11 mouse cellular contexts compared by ENCODE assay signal in genomic region chr13:28600792-28601191, GRCm38 (mm10).
DNase-seq lines count a peak whose midpoint lies in the region; ATAC-seq and TF ChIP-seq lines count a peak whose summit lies in the region.
"Had no signal": no experiment of that assay in that cellular context is flagged by ENCODE, and none has a peak within 500 bp of the region (broad histone marks: within the 10 kb centered on the region; RNA-seq: fewer than 3 reads in every experiment).

No protein-coding gene starts in this region.

- no peak for TF ChIP-seq POLR2A in spleen, adult 2 months (IDR thresholded peaks at IDR 0.05; ENCODE audit: low read depth, low read length)

- no peaks in the 10 kb centered on the region for H3K27me3 ChIP-seq in heart, embryonic 12.5 days (replicated peaks)
- H3K27me3 ChIP-seq in liver, postnatal 0 days (ENCODE audit: insufficient read depth, low read length) = no peaks in the 10 kb centered on the region
- H3K27me3 ChIP-seq in spleen, adult 2 months (ENCODE audit: control insufficient read depth, insufficient read depth, low read length) = no peaks in the 10 kb centered on the region
- H3K27me3 ChIP-seq in midbrain, embryonic 14.5 days (ENCODE audit: control insufficient read depth, insufficient read depth, low read length) = no peaks in the 10 kb centered on the region
- H3K27me3 ChIP-seq: limb, embryonic 13.5 days had no signal

- H3K4me1 ChIP-seq in heart, embryonic 12.5 days (replicated peaks) = peaks cover 10% of the 10 kb centered on the region; the same call in 1 of the 2 replicates
- no peaks in the 10 kb centered on the region; the same call in 1 of the 2 replicates for H3K4me1 ChIP-seq in liver, postnatal 0 days (ENCODE audit: insufficient read depth)
- peaks cover 9% of the 10 kb centered on the region; the same call in 1 of the 2 replicates for H3K4me1 ChIP-seq in spleen, adult 2 months (ENCODE audit: control insufficient read depth, insufficient read depth, insufficient read length)
- no peaks in the 10 kb centered on the region for H3K4me1 ChIP-seq in midbrain, embryonic 14.5 days (ENCODE audit: control insufficient read depth, insufficient read depth, low read length)

- intact Hi-C loops in heart, postnatal 10 days (cut with DNase I) = no loop called here

- 53% methylated on average over 5 of the region's 5 CpGs for WGBS in heart, embryonic 12.5 days
- WGBS in liver, postnatal 0 days (ENCODE audit: insufficient replicate concordance) = 22% methylated on average over 5 of the region's 5 CpGs
- 1% methylated on average over 5 of the region's 5 CpGs for WGBS in spleen, adult 2 months
- WGBS in midbrain, embryonic 14.5 days = 89% methylated on average over 5 of the region's 5 CpGs

- no peak for DNase-seq in heart, postnatal 10 days
- peak; percentile 19 for DNase-seq in liver, postnatal 0 days
- peak; percentile 24 to 33 for DNase-seq in spleen, adult 2 months (ENCODE audit: low read depth in 1 of 2, low spot score in 2 of 2)
- DNase-seq in midbrain, embryonic 14.5 days = no peak
- no peak for DNase-seq in right cerebral cortex, postnatal 25 days
- DNase-seq: cerebellum, adult 11 months had no signal

- no peak for TF ChIP-seq CTCF in liver, postnatal 0 days (IDR thresholded peaks at IDR 0.05; ENCODE audit: low read depth)
- TF ChIP-seq CTCF in spleen, adult 2 months (IDR thresholded peaks at IDR 0.05; ENCODE audit: extremely low read depth, insufficient read depth, insufficient read length, insufficient replicate concordance) = no peak

- no peaks in the 10 kb centered on the region for H3K9me3 ChIP-seq in heart, embryonic 12.5 days (replicated peaks)
- H3K9me3 ChIP-seq in liver, postnatal 0 days (ENCODE audit: low read length) = no peaks in the 10 kb centered on the region
- H3K9me3 ChIP-seq in midbrain, embryonic 14.5 days (ENCODE audit: control insufficient read depth, low read length) = no peaks in the 10 kb centered on the region
- H3K9me3 ChIP-seq: G1E; limb, embryonic 13.5 days had no signal

- H3K4me2 ChIP-seq in heart, embryonic 12.5 days = no peak overlapping the region
- H3K4me2 ChIP-seq in liver, postnatal 0 days (ENCODE audit: low read depth, low read length) = peak overlapping the region; percentile 27
- no peak overlapping the region for H3K4me2 ChIP-seq in midbrain, embryonic 14.5 days (ENCODE audit: low read length)
- H3K4me2 ChIP-seq: limb, embryonic 13.5 days had no signal

- H3K36me3 ChIP-seq in heart, embryonic 12.5 days = no peaks in the 10 kb centered on the region
- no peaks in the 10 kb centered on the region for H3K36me3 ChIP-seq in liver, postnatal 0 days (replicated peaks; ENCODE audit: insufficient read depth, low read length)
- H3K36me3 ChIP-seq in spleen, adult 2 months (ENCODE audit: control insufficient read depth, insufficient read depth, low read length) = no peaks in the 10 kb centered on the region
- H3K36me3 ChIP-seq in midbrain, embryonic 14.5 days (ENCODE audit: control insufficient read depth, insufficient read depth, low read length) = no peaks in the 10 kb centered on the region
- H3K36me3 ChIP-seq: G1E had no signal

- peak; percentile 52 for TF ChIP-seq EP300 in liver, postnatal 0 days (IDR thresholded peaks at IDR 0.05; ENCODE audit: low read depth)

- H3K9ac ChIP-seq in heart, embryonic 12.5 days = no peak overlapping the region
- H3K9ac ChIP-seq in liver, postnatal 0 days (replicated peaks) = no peak overlapping the region
- no peak overlapping the region for H3K9ac ChIP-seq in midbrain, embryonic 14.5 days (replicated peaks; ENCODE audit: low read length)
- H3K9ac ChIP-seq: limb, embryonic 13.5 days had no signal

- no peak for ATAC-seq in heart, embryonic 12.5 days (ENCODE audit: insufficient number of reproducible peaks, low FRiP score)
- ATAC-seq in granulocyte monocyte progenitor cell, adult 5-6 weeks (replicated peaks; ENCODE audit: poor library complexity, severe bottlenecking) = peak; percentile 95
- peak; percentile 35; the same call in 1 of the 2 replicates for ATAC-seq in liver, postnatal 0 days
- no peak for ATAC-seq in midbrain, embryonic 14.5 days (ENCODE audit: low FRiP score, low TSS enrichment)
- no peak for ATAC-seq in frontal cortex, adult (ENCODE audit: low TSS enrichment)

- H3K4me3 ChIP-seq in heart, embryonic 12.5 days = no peak overlapping the region
- H3K4me3 ChIP-seq in liver, postnatal 0 days (ENCODE audit: low read depth, low read length) = no peak overlapping the region
- peak overlapping the region; percentile 53 for H3K4me3 ChIP-seq in spleen, adult 2 months (ENCODE audit: extremely low read depth, insufficient read depth, insufficient read length)
- H3K4me3 ChIP-seq in midbrain, embryonic 14.5 days (replicated peaks; ENCODE audit: low read depth, low read length) = no peak overlapping the region
- H3K4me3 ChIP-seq: limb, embryonic 13.5 days had no signal

- H3K27ac ChIP-seq in heart, embryonic 12.5 days (ENCODE audit: poor library complexity, severe bottlenecking) = peak overlapping the region; percentile 58; the same call in 1 of the 2 replicates
- H3K27ac ChIP-seq in liver, postnatal 0 days (ENCODE audit: low read depth) = peak overlapping the region; percentile 34; the same call in 1 of the 2 replicates
- peak overlapping the region; percentile 84 for H3K27ac ChIP-seq in spleen, adult 2 months (ENCODE audit: insufficient read depth, low read length)
- no peak overlapping the region for H3K27ac ChIP-seq in midbrain, embryonic 14.5 days (replicated peaks; ENCODE audit: low read depth, low read length)
- H3K27ac ChIP-seq: limb, embryonic 13.5 days had no signal

Comparison
In these comparisons a context has a peak if more than half of its experiments do, and no peak if none do; other contexts are left out.
1. ATAC-seq: peak in granulocyte monocyte progenitor cell, adult 5-6 weeks (single experiment) and liver, postnatal 0 days (single experiment); none in heart, embryonic 12.5 days (single experiment), midbrain, embryonic 14.5 days (single experiment) and frontal cortex, adult (single experiment).
2. DNase-seq: peak in liver, postnatal 0 days (single experiment) and spleen, adult 2 months (2 of 2); none in heart, postnatal 10 days (0 of 2), midbrain, embryonic 14.5 days (single experiment) and right cerebral cortex, postnatal 25 days (single experiment).